Mouse (Mus musculus): ENCODE results near the gene Rasgef1c.

Rasgef1c gene

GRCm38 (mm10) chr11:49977963-49978568 lies 76.4 kb downstream of the Rasgef1c start:
- no peak for DNase-seq (ENCODE audit: inconsistent ontology term)

- no peak for DNase-seq (ENCODE audit: inconsistent ontology term)
Observed at GRCm38 (mm10) chr11:49978935-49979334, 77.3 kb downstream of the Rasgef1c start.

- no peak for DNase-seq (ENCODE audit: inconsistent ontology term)
Observed at GRCm38 (mm10) chr11:49980681-49981235, 79.1 kb downstream of the Rasgef1c start.

- peak; percentile 73 for DNase-seq (ENCODE audit: inconsistent ontology term)
Observed at GRCm38 (mm10) chr11:49981321-49981963, 79.8 kb downstream of the Rasgef1c start.

GRCm38 (mm10) chr11:49982094-49982493 lies 80.5 kb downstream of the Rasgef1c start:
- DNase-seq (ENCODE audit: inconsistent ontology term): no peak

- DNase-seq (ENCODE audit: inconsistent ontology term): no peak
Observed at GRCm38 (mm10) chr11:49982881-49983280, 81.2 kb downstream of the Rasgef1c start.

GRCm38 (mm10) chr11:49983875-49984552 lies 82.4 kb downstream of the Rasgef1c start:
- no peak for DNase-seq (ENCODE audit: inconsistent ontology term)

GRCm38 (mm10) chr11:49985009-49985408 lies 83.4 kb downstream of the Rasgef1c start:
- no peak for DNase-seq (ENCODE audit: inconsistent ontology term)

- DNase-seq (ENCODE audit: inconsistent ontology term): peak; percentile 24
Observed at GRCm38 (mm10) chr11:49986277-49987036, 84.8 kb downstream of the Rasgef1c start.

GRCm38 (mm10) chr11:49994536-49994935 lies 92.9 kb downstream of the Rasgef1c start:
- DNase-seq (ENCODE audit: inconsistent ontology term): no peak

GRCm38 (mm10) chr11:49996398-49996797 lies 94.8 kb downstream of the Rasgef1c start:
- no peak for DNase-seq (ENCODE audit: inconsistent ontology term)

- DNase-seq (ENCODE audit: inconsistent ontology term): no peak
Observed at GRCm38 (mm10) chr11:49997321-49997720, 95.7 kb downstream of the Rasgef1c start.

- no peak for DNase-seq (ENCODE audit: inconsistent ontology term)
Observed at GRCm38 (mm10) chr11:50002853-50003252, 101.2 kb downstream of the Rasgef1c start.

- no peak for DNase-seq (ENCODE audit: inconsistent ontology term)
Observed at GRCm38 (mm10) chr11:50007776-50008175, 106.1 kb downstream of the Rasgef1c start.

GRCm38 (mm10) chr11:50008231-50008630 lies 106.6 kb downstream of the Rasgef1c start:
- no peak for DNase-seq (ENCODE audit: inconsistent ontology term)

GRCm38 (mm10) chr11:50013016-50013415 lies 111.4 kb downstream of the Rasgef1c start:
- no peak for DNase-seq (ENCODE audit: inconsistent ontology term)

GRCm38 (mm10) chr11:50016503-50016902 lies 114.9 kb downstream of the Rasgef1c start:
- no peak for DNase-seq (ENCODE audit: inconsistent ontology term)

- no peak for DNase-seq (ENCODE audit: inconsistent ontology term)
Observed at GRCm38 (mm10) chr11:50017511-50017910, 115.9 kb downstream of the Rasgef1c start.

- no peak for DNase-seq (ENCODE audit: inconsistent ontology term)
Observed at GRCm38 (mm10) chr11:50018848-50019247, 117.2 kb downstream of the Rasgef1c start.

- no peak for DNase-seq (ENCODE audit: inconsistent ontology term)
Observed at GRCm38 (mm10) chr11:50022085-50022484, 120.5 kb downstream of the Rasgef1c start.

GRCm38 (mm10) chr11:50024445-50024832 lies 122.8 kb downstream of the Rasgef1c start:
- DNase-seq (ENCODE audit: inconsistent ontology term): no peak

All from Muller cell, postnatal 12 days (primary cell).